Mouse (Mus musculus) spleen, postnatal 0 days (tissue): Measurements from ENCODE around the gene Kbtbd3. TPM values are rescaled to one million over a fixed set of nuclear protein-coding genes. Genes with fewer than 3 reads are reported as not detected.

Experiments used
- polyA plus RNA-seq: library from polyadenylated mRNA; unstranded; fragments of >200 nt; fragmentation: Nextera tagmentation; extraction: Ambion mirVana; gene quantifications from 2 replicates; pipeline ENCODE4 v1.2.1, GENCODE M21; 2015

The Kbtbd3 gene
- polyA plus RNA-seq, result 4.6 and 4.9 TPM in 2 replicates

GRCm38 (mm10) chr9:4309351-4310085, at the start of gene Kbtbd3, which contains the start of gene Aasdhppt:
Gene Kbtbd3, plus strand, starts transcription at chr9:4309833.
Gene Aasdhppt, minus strand, starts transcription at chr9:4309471.

DNA sequence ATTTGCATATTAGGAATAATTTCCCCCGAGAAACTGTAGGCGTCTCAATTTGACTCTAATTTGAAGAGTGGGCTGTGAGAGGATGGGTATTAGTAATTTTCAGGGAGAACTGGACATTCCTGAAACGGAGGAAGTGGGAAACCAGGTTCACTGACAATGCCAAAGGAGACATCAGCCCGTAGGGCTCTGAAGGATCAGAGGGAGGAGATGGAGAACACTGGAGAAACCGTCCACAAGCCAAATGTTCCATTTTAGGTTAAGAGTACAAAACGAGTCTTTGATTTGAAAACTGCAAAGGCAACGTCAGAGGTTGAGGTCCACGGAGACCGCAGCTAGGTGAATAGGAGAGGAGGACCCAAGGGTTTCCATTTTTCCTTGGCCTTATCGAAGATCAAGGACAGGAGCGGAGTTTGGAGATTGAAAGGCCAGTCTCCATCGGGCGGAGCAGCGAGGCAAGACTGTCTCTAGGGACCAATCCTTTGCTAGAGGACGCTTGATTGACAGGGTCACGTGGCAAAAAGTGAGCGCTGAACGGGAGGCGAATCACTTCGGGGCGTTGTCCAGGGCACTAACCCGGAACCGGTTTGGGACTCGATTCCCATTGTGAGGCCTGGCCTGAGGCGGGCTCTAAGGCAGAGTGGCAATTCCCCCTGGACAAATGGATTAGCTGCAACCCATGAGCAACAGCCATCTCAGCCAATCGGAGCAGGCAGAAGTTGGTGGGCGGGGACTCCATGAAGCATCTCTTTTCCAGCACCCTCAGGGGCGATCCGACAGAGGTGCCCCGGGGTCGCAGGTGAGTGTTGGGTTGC, 66.4 kb downstream of the Kbtbd3 start, which contains the start of gene Msantd4:
Msantd4 (plus strand) TSS at position 735 of the 812 bp plus-strand sequence.

Other genes with a start within 250 kb of the Kbtbd3 start
- 19.7 and 22.2 TPM in 2 replicates for gene Aasdhppt, start 362 bp upstream of the Kbtbd3 start, polyA plus RNA-seq
- gene Msantd4, start 66.7 kb downstream of the Kbtbd3 start, polyA plus RNA-seq, result 9.9 and 11.1 TPM in 2 replicates